Mouse (Mus musculus): ENCODE data around the gene Spata18.

Gene Spata18

DNA sequence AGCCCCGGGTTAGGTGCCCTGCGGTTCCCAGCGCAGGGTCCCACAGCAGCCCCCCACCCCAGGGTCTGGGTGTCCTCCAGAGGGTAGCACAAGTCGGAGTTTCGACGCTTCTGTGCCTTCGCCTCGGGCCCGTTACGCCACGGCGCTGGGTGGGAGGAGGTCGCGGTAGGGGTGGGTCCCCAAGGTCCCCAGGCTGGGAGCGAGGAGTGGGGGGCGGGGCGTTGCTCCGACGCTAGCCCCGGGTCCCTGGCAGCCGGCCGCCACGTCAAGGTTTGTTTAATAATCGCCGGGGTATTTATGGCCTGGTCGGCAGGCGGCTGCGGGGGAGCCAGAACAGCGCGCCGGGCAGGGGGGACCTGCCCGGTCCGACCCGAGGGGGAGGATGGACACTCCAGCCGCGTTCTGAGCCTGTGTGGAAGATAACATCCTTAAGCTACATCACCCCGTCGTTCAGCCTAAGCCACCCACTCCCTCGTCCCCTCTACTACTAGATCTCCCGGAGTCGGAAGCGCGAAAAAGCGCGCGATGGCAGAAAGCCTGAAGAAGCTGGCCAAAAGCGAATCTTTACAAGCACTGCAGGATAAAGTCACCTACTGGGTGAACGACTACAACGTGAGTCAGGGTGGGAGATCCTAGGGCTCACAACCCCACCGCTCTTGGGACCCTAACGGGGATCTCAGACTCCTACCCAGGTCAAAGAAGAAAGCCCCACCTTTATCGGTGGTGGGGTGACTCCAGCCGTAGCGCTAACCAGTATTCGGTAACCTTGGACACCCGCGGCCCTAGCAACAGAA lies at the start of gene Spata18:
Gene Spata18 (plus strand): TSS at position 319 of the 794 bp plus-strand sequence.
- Histone ChIP-seq H3K27me3 (ENCODE audit: control insufficient read depth, insufficient read depth, low read length, poor library complexity, severe bottlenecking) (peaks cover 3% of the 10 kb centered on the region), H3K36me3 (ENCODE audit: control insufficient read depth, insufficient read depth, low read length, poor library complexity, severe bottlenecking) (no peaks in the 10 kb centered on the region)
- peak; percentile 27 for DNase-seq (ENCODE audit: low read depth, low spot score)

DNA sequence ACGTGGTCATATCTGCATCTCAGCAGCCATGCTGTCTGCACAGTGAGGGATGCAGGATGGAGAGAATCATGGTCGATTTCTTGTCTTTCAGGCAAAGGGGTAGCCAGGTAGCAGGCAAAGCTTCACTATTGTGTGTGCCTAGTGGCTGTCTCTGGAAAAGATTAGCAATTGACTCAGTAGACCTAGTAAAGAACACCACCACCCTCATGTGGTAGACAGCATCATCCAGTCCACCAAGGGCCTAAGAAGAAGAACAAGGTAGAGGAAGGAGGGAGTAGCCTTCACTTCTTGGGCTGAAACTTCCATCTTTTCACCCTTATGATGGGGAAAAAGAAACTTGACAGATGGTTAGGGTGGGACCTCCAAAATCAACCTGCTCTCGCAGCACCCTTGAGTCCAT lies 48.3 kb upstream of the Spata18 start:
- no peak for DNase-seq (ENCODE audit: low read depth, low spot score)
- H3K36me3 ChIP-seq (ENCODE audit: control insufficient read depth, insufficient read depth, low read length, poor library complexity, severe bottlenecking): no peaks in the 10 kb centered on the region
- no peaks in the 10 kb centered on the region for H3K27me3 ChIP-seq (ENCODE audit: control insufficient read depth, insufficient read depth, low read length, poor library complexity, severe bottlenecking)

DNA sequence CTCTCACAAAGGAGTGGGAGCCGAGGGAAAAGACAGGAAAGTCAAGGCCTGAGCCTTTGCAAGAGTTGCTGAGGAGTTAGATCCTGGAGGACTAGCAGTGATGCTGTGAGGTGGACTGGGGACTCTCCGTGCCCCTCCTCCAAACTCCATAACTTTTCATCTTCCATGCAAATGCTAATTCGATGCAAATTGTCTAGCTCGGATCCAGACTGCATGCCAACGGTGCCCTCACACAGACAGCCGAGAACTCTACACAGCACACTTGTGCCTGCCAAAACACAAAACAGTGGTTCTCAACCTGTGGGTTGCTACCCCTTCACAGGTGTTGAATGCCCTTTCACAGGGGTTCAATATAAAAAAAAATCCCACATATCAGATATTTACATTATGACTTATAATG lies 46.6 kb upstream of the Spata18 start:
- H3K27me3 ChIP-seq (ENCODE audit: control insufficient read depth, insufficient read depth, low read length, poor library complexity, severe bottlenecking): no peaks in the 10 kb centered on the region
- no peaks in the 10 kb centered on the region for H3K36me3 ChIP-seq (ENCODE audit: control insufficient read depth, insufficient read depth, low read length, poor library complexity, severe bottlenecking)
- no peak for DNase-seq (ENCODE audit: low read depth, low spot score)

DNA sequence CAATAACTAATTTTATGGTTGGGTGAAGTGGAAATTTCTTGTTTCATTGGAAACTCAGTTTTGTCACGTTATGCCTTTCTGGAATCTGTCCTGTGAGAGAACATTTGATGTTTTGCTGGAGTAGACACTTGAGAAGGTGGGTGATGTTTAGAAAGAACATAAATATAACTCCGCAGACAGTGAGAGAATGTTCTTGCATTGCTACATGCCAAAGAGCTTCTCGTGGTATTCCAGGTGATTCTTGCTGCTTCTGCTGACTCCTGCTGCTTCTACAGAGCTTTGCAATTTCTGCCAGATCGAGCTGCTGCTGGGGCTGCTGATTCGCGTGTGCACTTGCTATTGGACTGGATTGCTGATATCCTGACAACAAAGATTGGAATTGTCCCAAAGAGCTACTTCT lies 46.2 kb upstream of the Spata18 start:
- Histone ChIP-seq H3K36me3 (ENCODE audit: control insufficient read depth, insufficient read depth, low read length, poor library complexity, severe bottlenecking) (no peaks in the 10 kb centered on the region), H3K27me3 (ENCODE audit: control insufficient read depth, insufficient read depth, low read length, poor library complexity, severe bottlenecking) (no peaks in the 10 kb centered on the region)

DNA sequence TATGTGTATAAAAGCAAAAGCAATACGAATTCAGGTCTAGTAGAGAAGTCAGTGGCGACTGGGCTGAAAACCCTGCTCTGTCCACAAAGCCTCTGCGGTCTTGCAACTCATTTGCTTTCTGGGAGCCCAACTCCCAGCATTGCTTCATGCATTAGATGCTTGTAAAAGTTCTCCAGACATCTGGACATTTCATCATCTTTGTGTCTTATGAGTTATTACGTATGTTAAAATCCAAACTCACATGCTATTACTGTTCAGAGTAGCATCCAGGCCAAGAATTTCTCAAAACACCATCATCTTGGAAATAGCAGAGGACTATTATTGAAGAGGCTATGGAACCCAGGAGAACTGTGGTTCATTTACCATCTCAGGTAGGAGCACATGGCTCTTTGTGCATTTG lies 40.1 kb upstream of the Spata18 start:
- Histone ChIP-seq H3K36me3 (ENCODE audit: control insufficient read depth, insufficient read depth, low read length, poor library complexity, severe bottlenecking) (no peaks in the 10 kb centered on the region), H3K27me3 (ENCODE audit: control insufficient read depth, insufficient read depth, low read length, poor library complexity, severe bottlenecking) (no peaks in the 10 kb centered on the region)
- DNase-seq (ENCODE audit: low read depth, low spot score): no peak

More for the DNA sequence above, 46.2 kb upstream of the Spata18 start:
- DNase-seq (ENCODE audit: low read depth, low spot score): no peak

DNA sequence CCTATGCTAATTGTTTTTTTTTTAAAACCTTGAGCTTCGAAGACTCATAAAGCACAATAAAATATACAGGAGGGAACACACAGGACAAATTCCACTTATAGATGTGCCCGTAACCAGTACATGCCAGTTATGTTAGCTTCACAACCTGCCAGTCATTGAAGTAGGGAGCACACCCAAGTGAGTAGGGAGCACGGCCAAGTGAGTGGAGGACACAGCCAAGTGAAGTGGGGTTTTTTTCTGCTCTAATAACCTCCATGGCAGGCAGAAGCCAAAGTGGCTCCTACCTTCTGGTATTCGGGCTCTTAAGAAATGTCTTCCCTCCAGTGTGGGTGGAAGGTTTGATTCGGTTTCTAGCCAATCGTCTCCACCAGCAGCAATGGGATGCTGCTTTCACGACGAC lies 37.9 kb upstream of the Spata18 start:
- no peaks in the 10 kb centered on the region for H3K36me3 ChIP-seq (ENCODE audit: control insufficient read depth, insufficient read depth, low read length, poor library complexity, severe bottlenecking)
- H3K27me3 ChIP-seq (ENCODE audit: control insufficient read depth, insufficient read depth, low read length, poor library complexity, severe bottlenecking): no peaks in the 10 kb centered on the region
- no peak for DNase-seq (ENCODE audit: low read depth, low spot score)

DNA sequence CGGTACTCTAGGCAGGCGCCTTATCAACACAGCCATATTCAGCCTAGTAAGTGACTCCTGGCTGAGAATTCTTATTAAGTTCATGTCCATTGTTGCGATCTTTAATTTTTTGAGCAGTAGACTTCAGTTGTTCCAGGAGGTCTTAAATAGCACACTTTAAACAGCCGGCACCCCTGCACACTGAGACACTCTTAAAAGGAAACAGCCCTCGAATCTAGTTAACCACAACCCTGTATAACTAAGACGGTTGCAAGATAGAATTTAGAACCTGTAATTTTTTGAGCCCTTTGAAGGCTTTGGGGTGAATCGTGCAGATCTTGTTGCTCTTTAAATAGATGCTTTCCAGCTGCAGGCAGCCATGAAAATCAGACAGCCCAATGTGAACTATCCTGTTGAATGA lies 36.0 kb upstream of the Spata18 start:
- H3K36me3 ChIP-seq (ENCODE audit: control insufficient read depth, insufficient read depth, low read length, poor library complexity, severe bottlenecking): no peaks in the 10 kb centered on the region
- H3K27me3 ChIP-seq (ENCODE audit: control insufficient read depth, insufficient read depth, low read length, poor library complexity, severe bottlenecking): no peaks in the 10 kb centered on the region
- DNase-seq (ENCODE audit: low read depth, low spot score): no peak

DNA sequence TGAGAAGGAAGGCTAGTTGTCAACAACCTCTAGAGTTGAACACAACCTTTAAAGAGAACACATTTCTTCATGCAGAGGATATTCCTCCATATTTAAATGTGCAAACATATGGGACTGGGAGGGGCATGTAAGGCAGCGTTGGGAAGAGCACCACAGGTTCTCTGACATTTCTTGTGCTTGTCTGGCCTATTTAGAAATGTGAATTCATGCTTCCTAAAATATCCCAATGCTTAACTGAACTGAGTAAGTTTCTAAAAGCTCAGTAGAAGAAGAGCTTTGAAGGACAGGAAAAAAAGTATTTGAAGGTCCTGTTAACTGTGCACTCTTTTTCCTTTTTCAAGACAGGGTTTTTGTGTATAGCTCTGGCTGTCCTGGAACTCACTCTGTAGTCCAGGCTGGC lies 32.2 kb upstream of the Spata18 start:
- no peak for DNase-seq (ENCODE audit: low read depth, low spot score)
- H3K36me3 ChIP-seq (ENCODE audit: control insufficient read depth, insufficient read depth, low read length, poor library complexity, severe bottlenecking): no peaks in the 10 kb centered on the region
- H3K27me3 ChIP-seq (ENCODE audit: control insufficient read depth, insufficient read depth, low read length, poor library complexity, severe bottlenecking): no peaks in the 10 kb centered on the region

DNA sequence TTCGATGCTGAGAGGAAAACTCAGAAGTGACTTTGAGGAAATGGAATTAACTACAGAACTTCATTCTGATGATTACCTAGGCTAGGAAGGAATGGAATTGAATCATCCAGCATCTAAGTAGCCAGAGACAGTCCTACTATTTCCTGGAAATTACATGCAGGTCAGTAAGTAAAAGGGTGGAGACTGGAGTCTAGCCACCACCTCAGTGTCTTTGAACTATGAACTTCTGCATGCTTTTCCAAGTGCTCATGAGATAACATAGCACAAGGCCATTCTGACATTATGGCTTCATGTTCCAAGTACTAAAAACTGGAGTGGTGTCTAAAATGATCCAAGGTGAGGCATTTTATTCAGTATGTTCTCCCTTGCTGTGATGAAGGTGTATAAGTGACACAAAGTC lies 25.7 kb upstream of the Spata18 start:
- H3K36me3 ChIP-seq (ENCODE audit: control insufficient read depth, insufficient read depth, low read length, poor library complexity, severe bottlenecking): no peaks in the 10 kb centered on the region
- no peak for DNase-seq (ENCODE audit: low read depth, low spot score)

DNA sequence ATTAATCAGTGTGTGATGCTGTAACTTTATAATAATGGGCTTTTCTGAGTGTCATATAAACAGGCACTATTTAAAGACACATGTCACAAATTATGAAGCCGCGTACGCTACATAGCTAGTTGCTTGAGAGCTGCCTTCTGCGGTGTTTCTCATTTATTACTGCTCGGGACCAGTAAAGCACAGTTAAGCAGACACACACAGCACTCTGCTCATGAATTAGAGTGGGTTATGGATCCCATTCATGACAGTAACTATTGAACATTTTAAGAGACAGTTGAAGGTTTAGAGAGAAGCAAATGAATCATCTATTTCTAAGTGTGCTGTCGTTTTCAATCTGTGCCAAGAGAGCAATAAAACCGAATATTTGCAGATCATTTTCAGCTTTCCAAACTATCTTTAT lies 24.3 kb upstream of the Spata18 start:
- H3K27me3 ChIP-seq (ENCODE audit: control insufficient read depth, insufficient read depth, low read length, poor library complexity, severe bottlenecking): no peaks in the 10 kb centered on the region
- H3K36me3 ChIP-seq (ENCODE audit: control insufficient read depth, insufficient read depth, low read length, poor library complexity, severe bottlenecking): no peaks in the 10 kb centered on the region
- DNase-seq (ENCODE audit: low read depth, low spot score): no peak

More for the DNA sequence above, 25.7 kb upstream of the Spata18 start:
- no peaks in the 10 kb centered on the region for H3K27me3 ChIP-seq (ENCODE audit: control insufficient read depth, insufficient read depth, low read length, poor library complexity, severe bottlenecking)

DNA sequence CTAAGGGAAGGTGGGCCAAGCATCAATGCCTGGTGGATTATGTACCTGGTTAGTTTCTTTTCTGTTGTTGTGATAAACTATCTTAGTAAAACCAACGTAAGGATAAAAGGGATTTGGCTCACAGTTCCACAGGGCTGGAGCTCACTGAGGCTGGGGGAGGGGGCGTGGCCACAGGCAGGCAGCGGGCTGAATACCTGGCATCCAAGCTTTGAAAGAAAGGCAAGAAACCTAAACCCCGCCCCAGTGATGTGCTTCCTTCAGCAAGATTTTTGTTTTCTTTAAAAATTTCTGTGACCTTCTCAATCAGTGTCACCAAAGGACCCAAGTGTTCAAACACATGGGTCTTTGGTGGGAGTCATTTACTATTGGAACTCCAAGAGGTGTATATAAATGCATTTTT lies 23.6 kb upstream of the Spata18 start:
- no peak for DNase-seq (ENCODE audit: low read depth, low spot score)
- Histone ChIP-seq H3K27me3 (ENCODE audit: control insufficient read depth, insufficient read depth, low read length, poor library complexity, severe bottlenecking) (no peaks in the 10 kb centered on the region), H3K36me3 (ENCODE audit: control insufficient read depth, insufficient read depth, low read length, poor library complexity, severe bottlenecking) (no peaks in the 10 kb centered on the region)

DNA sequence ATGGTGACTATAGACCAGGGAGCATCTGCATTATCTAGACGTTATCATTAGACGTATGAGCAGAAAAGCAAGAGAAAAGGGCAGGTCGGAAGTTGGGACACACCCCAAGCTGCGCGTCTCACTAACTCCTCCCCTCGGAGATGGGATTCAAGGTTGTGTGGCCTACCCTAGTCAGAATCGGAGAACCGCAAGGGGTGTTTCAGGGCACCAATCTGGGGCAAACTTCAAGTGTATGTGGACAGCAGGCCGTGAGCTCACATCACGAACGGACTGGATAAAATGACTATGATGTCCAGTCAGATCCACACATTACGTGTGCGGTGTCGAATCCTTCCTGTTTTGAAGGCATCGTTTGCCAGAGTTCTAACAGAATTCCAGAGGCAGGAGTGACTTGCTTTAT lies 23.2 kb upstream of the Spata18 start:
- DNase-seq (ENCODE audit: low read depth, low spot score): no peak
- no peaks in the 10 kb centered on the region for H3K36me3 ChIP-seq (ENCODE audit: control insufficient read depth, insufficient read depth, low read length, poor library complexity, severe bottlenecking)

DNA sequence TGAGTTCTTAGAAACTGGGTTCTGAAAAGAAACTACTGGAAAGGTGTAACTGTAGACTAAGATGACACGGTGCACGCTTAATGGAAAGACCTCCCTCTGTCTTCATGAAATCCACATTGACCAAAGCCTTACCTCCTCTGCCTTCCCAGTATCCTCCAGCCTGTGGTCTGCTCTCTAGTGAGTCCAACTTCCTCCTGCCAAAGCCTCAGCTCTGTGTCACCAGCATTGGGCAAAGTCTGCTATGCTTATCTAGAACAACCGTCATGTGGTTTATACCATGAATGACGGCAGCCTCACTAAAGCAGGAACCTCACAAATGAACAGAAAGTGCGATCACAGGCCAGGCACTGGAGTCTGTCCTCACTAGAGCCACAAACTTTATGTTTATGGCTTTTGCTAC lies 21.0 kb upstream of the Spata18 start:
- Histone ChIP-seq H3K36me3 (ENCODE audit: control insufficient read depth, insufficient read depth, low read length, poor library complexity, severe bottlenecking) (no peaks in the 10 kb centered on the region), H3K27me3 (ENCODE audit: control insufficient read depth, insufficient read depth, low read length, poor library complexity, severe bottlenecking) (no peaks in the 10 kb centered on the region)
- no peak for DNase-seq (ENCODE audit: low read depth, low spot score)

More for the DNA sequence above, 23.2 kb upstream of the Spata18 start:
- no peaks in the 10 kb centered on the region for H3K27me3 ChIP-seq (ENCODE audit: control insufficient read depth, insufficient read depth, low read length, poor library complexity, severe bottlenecking)

DNA sequence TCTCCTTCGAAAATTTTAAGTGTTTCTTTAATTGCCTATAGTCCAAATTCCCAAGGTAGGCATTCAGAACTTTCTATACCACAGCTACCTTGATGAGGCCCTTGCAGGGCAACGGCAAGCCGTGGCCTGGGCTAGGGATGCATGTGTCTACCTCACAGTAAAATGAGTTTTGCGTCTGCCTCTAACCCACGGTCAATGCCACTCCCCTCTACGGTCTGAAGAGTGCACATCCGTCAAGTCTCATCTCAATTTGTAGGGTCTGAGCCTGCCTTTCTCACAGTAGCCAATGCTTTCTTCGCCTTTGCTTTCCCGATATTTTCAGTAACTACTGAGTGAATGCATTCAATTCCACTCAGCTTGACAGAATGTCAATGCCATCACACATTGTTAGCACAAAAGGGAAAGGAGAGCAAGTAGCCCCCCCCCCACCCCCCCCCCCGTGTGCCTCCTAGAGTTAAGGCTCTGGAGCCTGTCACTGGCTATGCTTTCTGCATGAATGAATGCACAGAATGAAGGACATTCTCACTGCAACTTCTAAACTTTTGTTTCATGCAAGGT lies 20.1 kb upstream of the Spata18 start:
- Histone ChIP-seq H3K36me3 (ENCODE audit: control insufficient read depth, insufficient read depth, low read length, poor library complexity, severe bottlenecking) (0 out of 2 replicates have a peak, but pooled peaks cover 1% of the 10 kb centered on the region), H3K27me3 (ENCODE audit: control insufficient read depth, insufficient read depth, low read length, poor library complexity, severe bottlenecking) (no peaks in the 10 kb centered on the region)
- no peak for DNase-seq (ENCODE audit: low read depth, low spot score)

DNA sequence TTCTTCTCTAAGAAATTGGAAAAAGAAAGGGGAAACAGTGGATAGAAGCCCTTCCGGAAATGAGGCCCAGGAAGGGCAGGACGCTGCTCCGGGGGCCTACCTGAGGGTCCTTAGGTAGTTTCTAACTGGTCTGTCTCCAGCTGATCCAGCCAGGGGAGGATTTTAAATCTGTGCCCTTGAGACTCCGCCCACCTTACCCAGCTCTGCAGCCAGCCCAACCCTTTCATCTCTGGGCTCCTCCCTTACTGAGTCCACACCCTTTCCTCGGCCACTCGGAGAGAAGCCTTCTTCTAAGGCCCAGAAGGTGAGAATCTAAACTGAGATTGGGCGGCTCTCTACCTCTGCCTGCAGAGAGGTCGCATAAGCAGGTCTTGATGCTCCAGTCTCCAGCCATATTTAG lies 18.9 kb upstream of the Spata18 start, which contains the start of gene Lrrc66:
Gene Lrrc66 (minus strand): TSS at position 236 of the 400 bp plus-strand sequence.
- Histone ChIP-seq H3K36me3 (ENCODE audit: control insufficient read depth, insufficient read depth, low read length, poor library complexity, severe bottlenecking) (0 out of 2 replicates have a peak, but pooled peaks cover 3% of the 10 kb centered on the region), H3K27me3 (ENCODE audit: control insufficient read depth, insufficient read depth, low read length, poor library complexity, severe bottlenecking) (no peaks in the 10 kb centered on the region)
- no peak for DNase-seq (ENCODE audit: low read depth, low spot score)
